Mouse (Mus musculus) cerebellum, postnatal 14 days (tissue): ENCODE data around the gene Arhgap32.

Experiments
- DNase-seq, 2 experiments: peaks; one replicate each; pipeline ENCODE4 v3.0.0; 2021; ENCODE audit warnings: mixed read lengths in 2 of 2

Gene Arhgap32

DNA sequence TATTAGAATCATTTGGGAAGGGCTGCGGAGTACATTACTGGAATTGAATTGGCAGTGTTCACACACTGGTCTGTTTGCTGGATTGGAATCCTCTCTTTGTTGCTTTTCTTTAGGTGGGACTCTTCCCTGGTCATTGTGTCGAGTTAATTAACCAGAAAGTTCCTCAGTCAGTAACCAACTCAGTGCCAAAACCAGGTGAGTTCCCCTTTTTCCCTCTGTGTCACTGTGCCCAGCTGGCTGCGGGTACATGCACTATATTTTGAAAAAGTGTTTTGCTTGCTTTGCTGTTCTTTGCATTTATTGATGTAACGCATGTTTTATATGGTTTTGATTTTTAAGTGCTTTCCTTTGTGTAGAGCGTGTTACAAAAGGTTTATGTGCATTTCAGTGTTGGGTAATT lies 92.1 kb downstream of the Arhgap32 start:
- DNase-seq, result no peak

DNA sequence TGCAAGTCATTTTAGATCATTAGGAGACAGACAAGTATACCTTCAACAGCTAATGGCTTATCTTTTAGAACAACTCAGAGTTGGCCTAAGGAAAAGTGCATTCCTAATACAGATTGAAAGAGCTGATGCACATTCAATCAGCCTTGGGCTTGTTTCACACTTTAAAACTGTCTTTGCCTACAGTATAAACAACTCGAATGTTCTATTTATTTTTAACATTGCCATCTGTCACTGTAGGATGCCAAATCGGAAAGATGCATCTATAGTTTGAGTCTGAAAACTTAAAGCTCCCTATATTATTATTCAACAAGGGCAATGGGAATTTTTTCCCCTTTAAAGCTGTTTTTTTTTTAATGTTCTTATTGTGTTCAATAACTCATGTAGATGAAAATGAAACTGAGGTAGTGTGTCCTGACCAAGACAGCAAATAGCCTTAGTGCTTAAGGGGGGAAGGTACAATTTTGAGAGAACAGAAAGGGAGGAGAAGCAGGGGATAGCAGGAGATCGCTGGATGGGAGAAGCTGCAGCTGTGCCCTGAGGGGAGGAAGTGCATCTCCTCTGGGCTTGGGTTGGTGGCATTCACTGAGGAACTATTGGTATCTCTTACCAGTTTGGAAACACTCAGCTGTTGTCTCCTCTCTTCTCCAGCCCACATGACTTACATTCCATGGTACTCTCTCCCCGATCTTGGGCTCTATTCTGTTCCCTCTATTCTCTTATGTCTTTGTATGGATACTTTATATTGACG lies 101.1 kb downstream of the Arhgap32 start:
- no peak for DNase-seq

- no peak for DNase-seq
Observed at GRCm38 (mm10) chr9:32219400-32219799, 103.5 kb downstream of the Arhgap32 start.

DNA sequence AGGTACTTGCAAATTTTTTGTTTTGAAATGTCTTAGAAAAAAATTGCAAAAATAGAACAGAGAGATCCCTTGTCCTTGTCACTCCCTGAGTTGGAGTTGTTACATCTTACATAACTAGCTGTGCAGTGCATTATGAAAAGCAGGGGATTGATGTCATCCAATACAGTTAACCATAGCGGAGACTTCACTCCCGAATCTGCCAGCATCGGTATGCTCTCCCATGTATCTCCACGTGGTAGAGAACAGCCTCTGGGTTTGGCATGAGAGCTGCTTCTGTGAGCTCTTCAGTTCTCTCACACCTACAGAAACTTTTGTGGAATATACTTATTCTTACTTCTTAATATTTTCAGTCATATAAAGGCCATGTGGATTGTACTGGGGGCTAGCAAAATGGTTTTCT lies 106.2 kb downstream of the Arhgap32 start:
- DNase-seq, result no peak

- DNase-seq, result peak; percentile 69 to 72
Observed at GRCm38 (mm10) chr9:32223739-32224529, 108.0 kb downstream of the Arhgap32 start.

DNA sequence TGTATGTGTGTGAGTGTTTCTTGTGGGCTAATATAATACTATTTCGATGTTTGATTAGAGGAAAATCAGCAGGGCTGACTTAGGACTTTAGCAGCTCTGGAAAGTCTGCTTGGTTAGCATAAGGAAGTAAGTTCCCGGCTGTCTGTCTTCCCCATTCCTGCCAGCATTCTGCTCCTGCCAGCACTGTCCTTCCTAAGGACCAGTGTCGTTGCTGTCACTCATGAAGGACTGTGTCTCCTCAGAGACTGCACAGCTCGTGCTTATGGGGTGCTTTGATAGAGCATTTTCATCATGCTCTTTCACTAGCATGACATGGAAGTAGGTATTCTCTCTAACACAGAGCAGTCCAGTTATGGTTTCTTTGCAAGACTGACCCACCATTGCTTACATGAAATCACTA lies 109.0 kb downstream of the Arhgap32 start:
- peak in 1 of 2 experiments; percentile 20 for DNase-seq

DNA sequence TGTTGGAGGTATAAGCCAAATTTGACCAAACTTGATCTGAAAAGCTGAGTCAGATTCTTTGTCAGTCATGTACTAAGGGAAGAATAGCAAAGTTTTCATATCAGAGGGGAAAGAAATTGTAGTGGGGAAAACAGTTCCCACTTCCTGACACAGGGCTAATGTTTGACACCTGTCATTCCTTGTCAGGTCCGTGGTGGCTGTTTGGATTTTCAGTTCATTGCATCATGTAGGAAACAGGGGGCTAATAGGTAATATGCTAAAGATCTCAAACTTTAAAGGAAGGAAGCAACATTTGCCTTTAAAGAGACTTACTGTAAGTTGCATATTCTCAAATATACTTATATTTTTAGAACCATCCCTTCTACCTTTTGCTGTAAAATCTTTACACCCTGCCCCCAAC lies 109.6 kb downstream of the Arhgap32 start:
- DNase-seq, result no peak

GRCm38 (mm10) chr9:32227034-32227433 lies 111.1 kb downstream of the Arhgap32 start:
- DNase-seq, result no peak

GRCm38 (mm10) chr9:32233593-32233992 lies 117.7 kb downstream of the Arhgap32 start:
- no peak for DNase-seq

DNA sequence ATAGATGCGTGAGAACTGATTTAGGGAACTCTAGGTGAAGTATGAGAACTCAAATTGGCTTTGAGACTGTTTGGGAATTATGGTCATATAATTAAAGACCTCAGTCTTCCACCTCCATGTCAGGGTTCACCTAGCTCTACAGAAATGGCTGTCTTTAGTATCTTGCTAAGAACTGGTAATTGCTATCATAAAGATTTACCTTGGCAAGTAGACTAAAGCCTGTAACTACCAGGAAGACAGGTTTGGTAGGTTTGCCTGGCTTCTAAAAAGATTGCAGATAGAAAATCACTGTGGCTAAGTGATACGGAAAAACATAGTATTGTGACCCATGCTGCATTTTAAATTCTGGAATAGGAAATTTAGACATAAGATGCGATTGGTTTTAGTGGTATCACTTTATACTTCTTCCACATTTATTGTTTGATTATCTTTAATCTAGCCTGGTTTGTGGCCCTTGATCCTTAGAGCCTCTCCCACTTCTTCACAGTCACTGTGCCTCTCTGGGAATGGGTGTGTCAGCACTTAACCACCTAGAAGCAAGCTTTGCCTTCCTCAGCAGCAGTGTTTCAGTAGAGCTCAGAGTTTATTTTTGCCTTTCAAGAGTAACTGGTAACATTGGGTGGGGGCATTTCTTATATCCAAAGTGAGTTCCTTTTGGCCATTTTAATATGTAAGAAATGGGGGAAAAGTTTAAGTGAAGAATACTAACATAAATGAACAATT lies 119.0 kb downstream of the Arhgap32 start:
- DNase-seq, result no peak

GRCm38 (mm10) chr9:32238899-32239298 lies 123.0 kb downstream of the Arhgap32 start:
- DNase-seq, result no peak

DNA sequence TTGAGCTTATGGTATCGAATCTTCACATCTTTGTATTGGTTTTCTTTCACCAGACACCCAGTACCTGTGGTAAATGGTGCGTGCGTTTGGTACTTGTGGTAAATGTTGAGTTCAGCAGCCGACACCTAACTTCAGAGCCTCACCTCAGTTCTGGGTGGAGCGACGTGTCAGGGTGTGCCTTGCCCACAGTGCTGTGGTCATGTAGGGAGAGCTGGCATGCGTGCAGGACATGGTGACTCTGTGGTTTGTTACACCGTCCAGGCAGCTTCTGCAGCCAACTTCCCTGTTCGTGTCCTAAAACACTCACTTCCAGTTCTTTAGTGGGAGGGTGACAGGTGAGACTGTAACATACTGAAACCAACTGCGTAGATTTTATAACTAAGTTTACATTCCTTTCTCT lies 123.5 kb downstream of the Arhgap32 start:
- DNase-seq, result no peak

DNA sequence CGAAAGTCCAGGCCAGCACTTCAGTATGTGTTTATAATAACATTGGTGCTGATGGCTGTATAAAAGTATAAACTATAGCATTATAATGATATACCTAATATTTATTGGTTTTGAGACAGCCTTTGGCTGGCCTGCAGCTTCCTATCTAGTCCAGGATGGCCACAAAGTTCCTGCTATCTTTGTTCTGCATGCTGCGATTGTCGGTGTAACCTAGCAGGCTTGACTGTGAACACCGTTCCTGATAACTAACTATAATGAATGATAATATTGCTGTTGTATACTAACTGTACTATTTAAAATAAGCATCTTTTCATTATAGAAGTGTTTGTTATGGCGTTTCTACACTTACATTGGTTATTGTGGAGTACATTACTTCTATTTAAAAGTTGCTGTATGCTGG lies 124.5 kb downstream of the Arhgap32 start:
- DNase-seq, result no peak

DNA sequence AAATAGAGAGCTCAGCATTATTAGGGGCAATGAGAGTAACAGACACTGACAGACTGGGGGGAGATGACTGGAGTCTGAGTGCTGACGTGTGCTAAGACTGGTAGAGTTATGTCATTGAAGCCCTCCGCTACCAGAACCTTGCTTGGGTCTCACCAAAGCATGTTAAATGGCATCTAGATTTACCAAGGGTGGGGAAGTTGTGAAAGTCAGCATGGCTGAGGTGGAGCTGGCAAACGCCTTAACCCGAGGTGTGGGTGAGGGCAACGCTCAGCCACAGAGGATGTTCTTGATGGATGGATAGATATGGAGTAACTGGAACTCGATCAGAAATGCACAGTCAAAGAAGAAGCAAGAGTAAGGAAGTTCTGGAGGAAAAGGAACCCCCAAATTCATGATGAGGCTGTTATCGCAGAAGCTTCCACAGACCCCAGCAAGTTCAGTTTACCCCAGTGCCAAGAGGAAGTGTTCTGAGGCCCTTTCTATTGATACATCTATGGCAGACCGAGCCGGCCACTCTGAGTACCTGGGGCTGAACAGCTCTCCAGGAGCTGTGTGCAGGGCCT lies 125.8 kb downstream of the Arhgap32 start:
- no peak for DNase-seq

GRCm38 (mm10) chr9:32242921-32243617 lies 127.1 kb downstream of the Arhgap32 start:
- no peak for DNase-seq

- peak in 1 of 2 experiments; percentile 13 for DNase-seq
Observed at GRCm38 (mm10) chr9:32245237-32245636, 129.3 kb downstream of the Arhgap32 start.

- peak; percentile 25 to 26 for DNase-seq
Observed at GRCm38 (mm10) chr9:32246123-32246716, 130.3 kb downstream of the Arhgap32 start.

DNA sequence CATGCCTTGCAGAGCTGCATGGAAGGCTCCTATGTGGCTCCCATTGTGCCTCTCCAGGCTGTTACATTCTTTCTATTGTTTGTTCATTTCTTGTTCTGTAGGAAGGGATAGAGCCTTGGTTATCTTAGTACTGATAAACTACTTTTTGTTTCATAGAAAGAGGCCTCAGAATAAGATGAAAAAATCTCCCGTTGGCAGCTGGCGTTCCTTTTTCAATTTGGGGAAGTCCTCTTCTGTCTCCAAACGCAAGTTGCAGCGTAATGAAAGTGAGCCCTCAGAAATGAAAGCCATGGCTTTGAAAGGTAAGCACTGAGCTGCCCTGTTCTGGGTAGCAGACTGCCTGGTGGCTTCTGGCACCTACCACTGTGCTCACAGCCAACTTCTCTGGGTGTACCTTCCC lies 134.6 kb downstream of the Arhgap32 start:
- peak in 1 of 2 experiments; percentile 10 for DNase-seq

DNA sequence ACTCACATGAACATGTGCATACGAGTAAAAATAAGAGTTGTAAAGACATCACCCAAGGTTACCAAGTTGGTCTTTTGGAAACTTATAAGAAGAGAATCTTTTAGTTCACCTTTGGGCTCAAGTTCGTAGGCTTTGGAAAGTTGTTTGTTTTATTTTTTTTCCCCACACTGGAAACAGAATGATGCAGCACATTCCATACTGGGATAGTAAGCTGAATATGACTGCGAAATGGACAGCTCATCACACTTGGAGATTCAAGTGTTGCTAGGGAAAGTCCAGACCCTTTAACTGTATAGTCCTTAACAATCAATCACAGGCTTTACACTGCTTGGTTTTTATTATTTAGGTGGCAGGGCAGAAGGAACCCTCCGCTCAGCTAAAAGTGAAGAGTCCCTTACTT lies 137.8 kb downstream of the Arhgap32 start:
- DNase-seq, result no peak

- no peak for DNase-seq
Observed at GRCm38 (mm10) chr9:32257365-32257764, 141.4 kb downstream of the Arhgap32 start.

GRCm38 (mm10) chr9:32257882-32258281 lies 141.9 kb downstream of the Arhgap32 start:
- no peak for DNase-seq

DNA sequence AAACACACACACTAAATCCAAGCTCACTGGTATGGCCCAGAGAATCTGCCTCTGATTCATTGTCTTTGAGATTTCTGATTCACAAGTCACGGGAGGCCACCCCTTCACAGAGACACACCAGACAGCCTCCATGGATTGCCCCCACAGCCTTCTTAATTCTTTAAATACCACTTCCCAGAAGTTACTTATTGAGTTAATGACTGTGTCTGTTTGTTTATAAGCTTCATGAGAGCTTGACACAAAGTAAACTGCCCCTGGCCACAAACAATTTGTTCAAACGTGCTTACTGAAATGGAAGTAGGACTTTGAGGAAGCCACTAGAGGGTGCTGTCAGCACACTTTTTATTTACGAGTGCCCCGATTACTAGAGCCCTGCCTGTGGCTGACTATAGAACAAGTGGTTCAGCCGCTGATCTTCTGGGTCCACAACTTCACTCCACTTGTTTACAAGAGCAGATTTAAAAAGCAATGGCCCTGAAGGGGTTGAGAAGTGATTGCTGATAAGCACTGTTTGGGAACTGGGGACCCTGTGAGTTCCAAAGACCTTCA lies 156.0 kb downstream of the Arhgap32 start:
- DNase-seq, result peak; percentile 87 to 89
